Mouse (Mus musculus) splenic B cell, adult 2 months (primary cell): Measurements from ENCODE around the gene Fhl2.

Source experiments
- DNase-seq: peaks from one replicate; pipeline ENCODE4 v3.0.0-alpha.2; 2011; ENCODE audit warnings: low read depth, low spot score
- H3K27me3 ChIP-seq: 2 replicates; pipeline ENCODE4 v1.6.1; 2012; ENCODE audit warnings: mild to moderate bottlenecking, low read length, moderate library complexity, mixed read lengths; ENCODE audit not compliant: control insufficient read depth, poor library complexity, insufficient read depth, severe bottlenecking
- H3K36me3 ChIP-seq: 2 replicates; pipeline ENCODE4 v1.6.1; 2012; ENCODE audit warnings: mild to moderate bottlenecking, low read length, moderate library complexity, mixed read lengths; ENCODE audit not compliant: control insufficient read depth, poor library complexity, insufficient read depth, severe bottlenecking

Gene Fhl2

DNA sequence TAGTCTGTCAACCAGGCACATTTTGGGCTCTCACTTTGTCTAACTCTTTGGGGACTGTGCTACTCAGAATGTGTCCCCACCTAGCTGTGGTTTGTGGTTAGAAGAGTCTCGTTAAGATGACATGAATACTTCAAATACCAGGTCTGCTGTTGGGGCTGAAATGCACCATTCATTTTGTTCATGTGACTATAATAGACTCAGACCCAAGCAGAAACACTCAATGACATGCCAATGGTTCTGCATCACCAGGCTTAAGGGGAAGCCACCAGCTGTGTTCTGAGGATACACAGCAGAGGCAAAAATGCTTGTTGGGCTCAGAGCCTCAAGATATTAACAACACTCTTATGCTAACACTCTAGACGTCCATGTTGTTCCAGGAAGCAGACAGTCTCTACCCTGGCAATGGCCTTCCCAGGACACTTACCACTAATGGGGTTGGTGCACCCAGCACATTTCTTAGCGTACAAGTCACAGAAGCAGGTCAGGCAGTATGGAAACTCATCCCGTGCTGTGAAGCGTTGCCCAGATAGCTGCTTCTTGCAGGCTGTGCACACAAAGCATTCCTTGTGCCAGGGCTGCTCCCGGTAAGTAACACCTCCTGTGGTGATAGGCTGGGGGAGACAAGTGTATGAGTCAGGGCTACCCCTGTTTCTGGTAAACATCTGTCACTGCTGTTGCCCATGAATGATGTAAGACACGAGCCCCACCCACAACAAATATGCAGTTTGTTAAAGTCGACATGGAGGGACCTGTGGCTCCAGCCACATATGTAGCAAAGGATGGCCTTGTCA, 68.8 kb downstream of the Fhl2 start:
- Histone ChIP-seq H3K27me3 (no peaks in the 10 kb centered on the region), H3K36me3 (no peaks in the 10 kb centered on the region)
- DNase-seq: no peak

DNA sequence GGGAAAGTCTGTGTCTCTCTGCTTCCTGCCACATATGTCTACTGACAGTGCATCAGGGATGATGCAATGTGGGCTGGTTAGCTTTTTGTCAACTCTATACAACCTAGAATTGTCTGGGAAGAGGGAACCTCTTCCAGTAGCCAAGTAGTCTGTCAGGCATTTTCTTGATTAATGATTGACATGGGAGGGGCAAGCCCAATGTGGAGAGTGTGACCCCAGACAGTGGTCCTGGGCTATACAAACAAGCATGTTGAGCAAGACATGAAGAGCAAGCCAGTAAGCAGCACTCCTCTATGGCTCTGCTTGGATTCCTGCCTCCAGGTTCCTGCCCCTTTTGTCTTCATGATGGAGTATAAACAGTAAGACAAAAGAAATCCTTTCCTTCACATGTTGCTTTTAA, 69.6 kb downstream of the Fhl2 start:
- no peaks in the 10 kb centered on the region for H3K27me3 ChIP-seq
- H3K36me3 ChIP-seq: no peaks in the 10 kb centered on the region
- DNase-seq: no peak

DNA sequence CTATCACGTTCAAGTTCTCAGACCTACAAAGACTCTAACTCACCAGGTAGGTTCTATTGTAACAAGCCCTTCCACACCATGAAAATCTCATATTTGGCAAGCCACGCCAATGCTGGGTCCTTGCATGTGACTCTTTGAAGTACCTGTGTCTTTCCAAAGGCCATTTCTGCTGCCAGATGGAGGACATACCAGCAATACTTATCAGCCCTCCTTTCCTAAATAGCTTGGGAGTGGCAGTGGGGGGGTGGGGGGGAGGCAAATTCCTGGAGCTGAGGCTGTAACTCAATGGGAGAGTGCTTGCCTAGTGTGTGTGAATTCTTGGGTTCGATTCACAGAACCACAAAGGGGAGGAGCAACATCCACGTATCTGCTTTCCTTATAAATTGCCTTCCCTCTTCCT, 72.1 kb downstream of the Fhl2 start:
- no peaks in the 10 kb centered on the region for H3K27me3 ChIP-seq
- H3K36me3 ChIP-seq: no peaks in the 10 kb centered on the region
- no peak for DNase-seq

DNA sequence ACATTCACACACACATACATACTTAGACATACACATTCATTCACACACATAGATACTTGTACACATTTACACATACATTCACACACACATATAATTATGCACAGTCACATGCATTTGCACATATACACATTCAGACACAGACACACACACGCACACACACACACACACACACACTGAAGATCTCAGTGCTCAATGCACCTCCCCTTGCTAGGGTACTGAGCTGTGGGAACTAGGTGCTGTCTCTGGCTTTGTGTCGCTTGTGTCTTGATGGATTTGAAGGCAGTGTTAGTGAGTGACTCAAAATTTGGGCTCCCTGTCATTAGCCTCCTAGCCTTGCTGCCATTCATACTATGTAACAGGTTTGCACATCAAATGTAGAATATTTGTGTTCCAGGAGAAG, 74.2 kb downstream of the Fhl2 start:
- H3K36me3 ChIP-seq: no peaks in the 10 kb centered on the region; the same call in 1 of the 2 replicates
- no peaks in the 10 kb centered on the region for H3K27me3 ChIP-seq
- no peak for DNase-seq

DNA sequence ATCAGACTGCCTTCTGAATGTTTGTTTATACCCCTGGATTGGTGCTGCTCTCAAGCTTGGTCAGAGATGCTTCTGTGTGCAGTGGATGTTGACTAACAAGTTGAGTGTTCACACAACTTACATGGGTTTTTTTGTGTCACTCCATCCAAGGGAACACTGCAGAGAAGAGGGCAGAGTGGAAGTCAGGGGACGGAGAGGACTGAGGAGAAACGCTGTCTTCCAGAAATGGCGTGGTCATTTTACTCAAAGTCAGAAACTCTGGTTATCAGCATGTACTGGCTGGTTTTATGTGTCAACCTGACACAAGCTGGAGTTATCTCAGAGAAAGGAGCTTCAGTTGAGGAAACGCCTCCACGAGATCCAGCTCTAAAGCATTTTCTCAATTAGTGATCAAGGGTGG, 75.8 kb downstream of the Fhl2 start:
- no peak for DNase-seq
- peaks cover 6% of the 10 kb centered on the region for H3K36me3 ChIP-seq

DNA sequence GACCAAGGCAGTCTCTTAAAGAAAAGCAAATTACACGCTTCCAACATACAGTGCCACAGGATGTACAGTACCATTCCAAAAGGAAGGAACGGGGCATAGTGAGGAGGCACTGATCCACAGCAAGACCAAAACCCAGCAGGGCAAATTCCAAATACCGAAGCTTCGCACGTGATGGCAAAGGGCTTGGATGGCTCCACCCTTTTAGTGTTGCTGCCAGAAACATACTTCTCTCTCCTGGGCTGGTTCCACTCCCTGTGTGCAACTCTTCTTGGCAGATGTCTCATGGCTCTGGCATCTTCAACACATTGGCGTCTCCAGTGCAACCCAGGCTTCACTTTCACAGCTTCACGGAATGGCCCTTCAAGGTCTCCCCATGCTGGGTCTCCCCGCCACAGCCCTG, 79.3 kb downstream of the Fhl2 start:
- Histone ChIP-seq H3K36me3 (peaks cover 12% of the 10 kb centered on the region), H3K27me3 (no peaks in the 10 kb centered on the region)
- no peak for DNase-seq

More for the DNA sequence above, 75.8 kb downstream of the Fhl2 start:
- H3K27me3 ChIP-seq: no peaks in the 10 kb centered on the region

DNA sequence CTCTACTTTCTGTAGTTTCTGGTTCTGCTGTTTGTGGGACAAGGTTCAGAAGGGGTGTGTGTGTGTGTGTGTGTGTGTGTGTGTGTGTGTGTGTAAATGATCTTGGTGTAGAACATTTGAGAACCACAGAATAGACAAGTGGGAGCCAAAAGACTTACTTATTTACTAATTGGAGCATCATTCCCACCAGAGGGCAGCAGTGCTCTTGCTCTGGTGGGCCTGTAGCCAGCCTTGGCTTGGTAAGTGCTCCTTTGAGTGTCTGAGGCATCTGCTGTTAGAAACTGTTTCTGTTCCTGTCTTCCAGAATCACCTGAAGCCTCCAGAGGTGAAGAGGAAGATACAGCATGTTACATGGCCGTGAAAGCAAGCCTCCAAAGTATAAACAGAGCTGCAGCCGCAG, 83.9 kb downstream of the Fhl2 start:
- H3K36me3 ChIP-seq: peaks cover 18% of the 10 kb centered on the region
- peak; percentile 66 for DNase-seq
- no peaks in the 10 kb centered on the region for H3K27me3 ChIP-seq

DNA sequence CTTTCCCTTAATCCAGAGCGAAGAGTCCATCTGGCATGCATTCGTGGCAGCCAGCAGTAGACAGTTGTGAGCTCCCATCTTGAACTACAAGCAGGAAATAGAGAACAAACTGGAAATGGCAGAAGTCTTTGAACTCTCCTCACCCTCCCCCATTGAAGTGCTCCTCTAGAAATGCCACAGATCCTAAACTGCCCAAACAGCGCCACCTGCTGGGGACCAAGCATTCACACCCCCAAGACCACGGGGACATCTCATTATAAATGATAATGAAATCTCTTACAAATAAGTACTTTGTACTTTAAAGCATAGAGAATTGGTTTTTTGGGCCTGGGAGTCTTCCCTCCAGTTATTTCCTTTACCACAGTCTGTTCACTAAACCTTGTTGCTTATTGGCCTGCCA, 86.2 kb downstream of the Fhl2 start:
- peak; percentile 82 for DNase-seq
- no peaks in the 10 kb centered on the region for H3K27me3 ChIP-seq

DNA sequence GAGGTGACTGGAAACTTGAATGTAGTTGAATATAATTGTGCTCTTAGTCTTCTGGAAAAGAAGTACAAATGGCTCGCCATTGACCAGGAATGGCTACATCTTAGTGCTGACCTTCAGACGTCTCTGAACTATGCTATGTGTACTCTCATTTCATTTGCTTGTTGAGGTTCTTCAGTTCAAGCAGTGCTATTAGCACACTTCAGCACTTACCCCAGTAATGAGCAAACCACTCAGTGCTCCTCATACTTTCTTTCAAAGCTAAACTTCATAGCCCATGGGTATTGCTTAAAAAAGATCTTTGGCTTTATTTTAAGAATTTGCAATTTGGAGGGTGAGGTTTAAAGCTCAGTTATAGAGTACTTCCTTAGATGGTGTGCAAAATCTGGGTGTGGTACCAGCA, 88.1 kb downstream of the Fhl2 start:
- no peak for DNase-seq
- peaks cover 13% of the 10 kb centered on the region for H3K36me3 ChIP-seq
- no peaks in the 10 kb centered on the region for H3K27me3 ChIP-seq

More for the DNA sequence above, 86.2 kb downstream of the Fhl2 start:
- H3K36me3 ChIP-seq: peaks cover 17% of the 10 kb centered on the region

DNA sequence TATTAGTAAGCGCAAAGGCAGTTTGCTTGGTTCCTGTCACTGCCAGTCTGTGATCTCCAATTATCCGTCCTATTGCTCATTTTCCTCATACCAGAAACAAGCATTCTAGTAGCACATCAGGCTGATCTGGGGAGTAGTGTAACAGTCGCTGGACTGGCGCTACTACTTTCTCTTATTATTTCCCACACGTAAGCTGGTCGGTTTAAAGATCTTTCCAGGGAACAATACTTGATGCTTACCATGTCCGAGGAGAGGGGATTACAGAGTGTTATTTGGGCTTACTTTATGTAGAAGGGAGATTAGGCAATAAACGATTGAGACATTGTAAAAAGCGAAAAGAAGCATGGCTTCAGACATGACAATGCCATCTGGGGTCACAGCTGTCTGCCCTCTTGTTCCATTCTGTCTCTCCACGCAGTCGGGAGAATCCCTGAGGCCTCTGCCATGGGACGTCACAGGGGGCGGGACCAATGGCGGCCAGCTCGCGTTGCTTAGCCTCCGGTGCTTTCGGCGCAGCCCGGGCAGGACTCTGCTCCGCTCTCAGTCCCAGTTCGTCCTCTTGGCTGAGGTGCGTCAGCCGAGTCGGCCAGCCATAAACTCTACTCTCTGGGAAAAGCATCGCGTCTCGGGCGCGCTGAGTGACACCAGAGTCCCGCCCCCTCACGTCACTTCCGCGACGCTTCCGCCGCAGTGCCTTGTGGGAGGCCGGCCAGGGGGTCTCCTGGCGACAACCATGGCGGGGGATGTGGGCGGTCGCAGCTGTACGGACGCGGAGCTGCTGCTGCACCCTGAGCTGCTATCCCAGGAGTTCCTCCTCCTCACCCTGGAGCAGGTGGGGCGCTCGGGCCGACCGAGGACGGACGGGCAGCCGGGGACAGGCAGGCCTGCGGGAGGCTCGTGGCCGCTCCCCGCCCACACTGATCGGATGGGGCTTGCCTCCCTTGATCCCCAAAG, 98.5 kb downstream of the Fhl2 start, which contains the start of the genes Tgfbrap1 and AI597479:
Gene Tgfbrap1, minus strand, starts transcription at position 607 of the 954 bp plus-strand sequence.
Gene AI597479, plus strand, starts transcription at position 680 of the 954 bp plus-strand sequence.
- Histone ChIP-seq H3K36me3 (no peaks in the 10 kb centered on the region), H3K27me3 (no peaks in the 10 kb centered on the region; the same call in 1 of the 2 replicates)

DNA sequence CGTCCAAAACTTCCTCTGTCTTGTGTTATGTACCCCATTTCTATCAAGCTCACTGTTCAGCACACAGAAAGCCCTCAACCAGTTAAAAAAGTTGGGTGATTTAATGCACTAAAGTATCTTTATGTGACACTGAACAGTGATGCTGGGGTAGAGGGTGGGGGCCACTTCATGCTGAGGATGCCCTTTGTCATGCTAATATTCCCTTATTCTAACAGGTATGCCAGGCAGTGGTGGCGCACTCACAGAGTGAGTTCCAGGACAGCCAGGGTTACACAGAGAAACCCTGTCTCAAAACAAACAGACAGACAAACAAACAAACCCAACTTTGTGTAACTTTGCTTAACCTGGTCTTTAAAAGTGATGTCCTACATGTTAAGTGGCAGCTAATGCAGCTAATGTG, 102.6 kb downstream of the Fhl2 start:
- no peak for DNase-seq
- Histone ChIP-seq H3K27me3 (no peaks in the 10 kb centered on the region; the same call in 1 of the 2 replicates), H3K36me3 (no peaks in the 10 kb centered on the region)

More for the DNA sequence above, 98.5 kb downstream of the Fhl2 start, which contains the start of the genes Tgfbrap1 and AI597479:
- DNase-seq: peak; percentile 91

DNA sequence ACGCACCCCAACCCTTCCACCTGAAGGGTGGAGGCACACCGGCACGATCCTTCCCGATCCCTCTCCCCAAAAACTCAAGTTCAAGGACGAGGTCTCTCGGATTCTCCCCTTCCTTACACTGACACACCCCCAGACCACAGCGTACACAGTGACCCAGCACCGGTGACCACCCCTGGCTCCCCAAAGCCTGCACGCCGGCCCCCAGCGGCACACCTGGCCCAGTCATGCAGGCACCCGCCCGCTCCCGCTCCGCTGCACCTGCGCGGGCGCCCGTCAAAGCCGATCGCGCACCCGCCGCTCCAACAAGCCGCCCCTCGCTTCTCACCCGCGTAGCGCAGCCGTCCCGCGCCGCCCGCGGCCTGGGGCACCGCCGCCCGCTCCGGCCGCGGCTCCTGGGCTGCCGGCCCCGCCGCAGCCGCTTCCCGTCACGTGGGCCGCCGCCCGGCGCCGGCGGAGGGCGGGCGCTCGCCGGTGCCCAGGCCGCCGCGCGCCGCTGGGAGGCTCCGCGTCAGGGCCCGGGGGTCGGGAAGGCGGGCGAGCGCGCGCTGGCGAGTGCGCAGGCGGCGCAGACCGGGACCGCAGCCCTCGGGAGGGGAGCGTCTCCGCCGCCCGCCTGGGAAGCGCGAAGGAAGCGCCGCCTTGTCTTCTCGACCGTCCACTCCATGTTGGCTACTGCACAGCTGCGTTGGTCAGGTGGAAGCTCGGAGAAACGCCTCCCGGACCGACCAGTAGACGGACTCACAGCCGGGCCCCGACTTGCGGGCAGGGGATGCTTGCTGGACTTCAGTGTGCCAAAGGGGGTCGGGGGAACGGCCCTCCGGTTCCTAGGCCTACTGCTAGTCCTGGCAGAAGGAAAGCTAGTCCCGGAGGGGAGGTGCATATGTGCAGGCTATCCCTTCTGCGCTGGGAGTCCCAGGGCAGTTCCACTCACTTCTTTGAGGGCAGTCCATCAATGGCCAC, 104.4 kb downstream of the Fhl2 start:
- H3K27me3 ChIP-seq: no peaks in the 10 kb centered on the region
- H3K36me3 ChIP-seq: no peaks in the 10 kb centered on the region
- peak; percentile 58 for DNase-seq

DNA sequence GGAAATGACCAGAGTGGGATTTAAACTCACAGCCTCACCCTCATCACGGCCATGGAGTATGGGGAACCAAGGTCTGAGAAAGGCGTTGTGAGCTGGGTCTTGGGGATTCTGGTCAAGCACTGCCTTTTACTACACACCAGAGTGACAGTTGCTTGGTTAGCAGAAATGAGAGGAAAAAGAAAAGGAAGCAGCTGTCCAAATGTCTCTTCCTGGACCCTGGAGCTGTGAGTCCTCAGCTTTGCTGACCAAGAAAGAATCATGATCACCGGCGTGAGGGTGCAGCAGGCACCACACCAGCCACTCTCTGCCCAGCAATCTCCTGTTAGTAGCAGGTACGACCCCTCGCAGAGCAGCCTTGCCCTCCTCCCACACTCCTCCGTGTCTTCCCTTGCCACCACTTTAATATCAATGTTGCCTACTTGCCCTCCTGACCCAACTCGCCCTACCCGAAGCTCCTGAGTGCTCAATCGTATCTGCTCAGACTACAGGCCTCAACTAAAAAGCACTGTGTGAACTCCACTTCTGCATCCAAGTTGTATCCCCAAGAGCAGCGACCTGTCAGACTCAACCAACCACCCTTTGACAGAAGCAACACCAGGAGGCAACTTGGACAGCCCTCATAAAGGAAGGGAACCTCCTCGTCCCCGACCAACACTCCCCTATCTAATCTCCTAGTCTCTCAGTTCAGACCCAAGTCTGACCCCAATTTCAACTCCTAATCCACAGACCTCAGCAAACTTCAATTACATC, 105.3 kb downstream of the Fhl2 start:
- DNase-seq: peak; percentile 7
- no peaks in the 10 kb centered on the region for H3K36me3 ChIP-seq
- H3K27me3 ChIP-seq: no peaks in the 10 kb centered on the region
